Mouse (Mus musculus) lung, postnatal 36 days (tissue): Measurements from ENCODE around the gene Col18a1.

Experiments
- DNase-seq: peaks from one replicate; pipeline ENCODE4 v3.0.0; 2022; ENCODE audit warnings: mixed read lengths

Col18a1 gene

GRCm38 (mm10) chr10:77007433-77008108, 158.8 kb downstream of the Col18a1 start:
- DNase-seq: no peak

- DNase-seq: no peak
Measured at GRCm38 (mm10) chr10:77004936-77005335, 161.4 kb downstream of the Col18a1 start.
